Comparison of ENCODE assay signal across 8 mouse cellular contexts in genomic region chr5:115158040-115158983, GRCm38 (mm10). TPM values are rescaled to one million over a fixed set of nuclear protein-coding genes. Genes with fewer than 3 reads are reported as not detected.
DNase-seq lines count a peak whose midpoint lies in the region; ATAC-seq lines count a peak whose summit lies in the region.

Gene Mlec, minus strand, starts transcription at chr5:115158179.

- under 1% methylated on average over 63 of the region's 78 CpGs for WGBS in hindbrain, embryonic 12.5 days

- peaks cover 2% of the 10 kb centered on the region; the same call in 1 of the 2 replicates for H3K36me3 ChIP-seq in hindbrain, embryonic 12.5 days

- peak; percentile 100 for DNase-seq in Muller cell, postnatal 12 days (ENCODE audit: inconsistent ontology term)
- peak; percentile 100 for DNase-seq in cerebellum, adult 9-11 months
- peak; percentile 98 to 99 for DNase-seq in frontal cortex, postnatal 10 days (ENCODE audit: low spot score in 2 of 2)
- DNase-seq in layer of hippocampus, postnatal 14 days (ENCODE audit: low spot score in 2 of 2): peak; percentile 99
- peak; percentile 98 for DNase-seq in lung, postnatal 14 days
- peak; percentile 93 for DNase-seq in retina, adult 2 months (ENCODE audit: low read depth, low spot score)
- peak; percentile 98 to 100 for DNase-seq in thymus, postnatal 36 days

- no peaks in the 10 kb centered on the region for H3K9me3 ChIP-seq in hindbrain, embryonic 12.5 days (replicated peaks)

- peak within 1 kb of the TSS; percentile 97 for H3K4me3 ChIP-seq in hindbrain, embryonic 12.5 days

- H3K27me3 ChIP-seq in hindbrain, embryonic 12.5 days: no peaks in the 10 kb centered on the region

- peaks cover 44% of the 10 kb centered on the region for H3K4me1 ChIP-seq in hindbrain, embryonic 12.5 days

- H3K27ac ChIP-seq in hindbrain, embryonic 12.5 days: peak within 1 kb of the TSS; percentile 97

- peak within 1 kb of the TSS; percentile 88 for H3K4me2 ChIP-seq in hindbrain, embryonic 12.5 days (replicated peaks)

- H3K9ac ChIP-seq in hindbrain, embryonic 12.5 days: peak within 1 kb of the TSS; percentile 97

- ATAC-seq in hindbrain, embryonic 12.5 days (ENCODE audit: low FRiP score): peak; percentile 98

RNA-seq across cellular contexts. Expression of gene Mlec, which starts in this region (rescaled TPM):
- 65.0 and 72.9 TPM in 2 replicates for polyA plus RNA-seq in hindbrain, embryonic 12.5 days (2016; fragmentation: Nextera tagmentation; extraction: Ambion mirVana)
- 10 to 100 TPM; 78.9 to 87.5 TPM for total RNA-seq in layer of hippocampus, postnatal 14 days (2021)

Comparison
In these comparisons a context has a peak if more than half of its experiments do, and no peak if none do; other contexts are left out.
1. Peak in every context shown above with its lines: DNase-seq, ATAC-seq, H3K4me3 ChIP-seq and H3K27ac ChIP-seq.